Mouse (Mus musculus): ENCODE measurements at regions not wholly inside any gene's neighbourhood (a gene's known extent, or its start where the extent isn't known, plus 50 kb on each side); places are given as distances from the start of the nearest gene placed in this dataset.

DNA sequence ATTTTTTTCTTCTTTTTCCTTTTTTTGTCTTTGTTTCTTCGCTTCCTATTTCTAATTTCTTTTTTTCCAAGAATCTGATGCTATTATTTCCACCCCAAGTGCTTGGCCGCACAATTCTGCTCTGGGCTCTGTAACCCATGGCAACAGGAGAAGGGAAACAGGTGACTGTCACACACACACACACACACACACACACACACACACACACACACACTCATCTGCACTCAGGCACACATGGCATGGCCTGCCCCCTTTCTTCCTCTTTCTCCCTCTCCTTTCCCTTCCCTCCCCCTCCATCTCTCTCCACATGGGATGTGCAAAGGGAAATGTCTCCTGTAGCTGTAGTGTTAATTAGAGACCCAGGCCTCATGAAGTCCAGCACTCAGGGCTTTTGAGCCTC lies 239.7 kb downstream of the Mtx2 start:
- no peak for TF ChIP-seq POLR2A (IDR thresholded peaks at IDR 0.05; ENCODE audit: low read depth, low read length)
- TF ChIP-seq CTCF (IDR thresholded peaks at IDR 0.05; ENCODE audit: extremely low read depth, insufficient read length, insufficient replicate concordance, low read depth, low read length), result no peak

All from small intestine, adult 2 months (tissue).